Mouse (Mus musculus) C3H10T1/2 (cell line): ENCODE data around the gene Mup3. TPM values are rescaled to one million over a fixed set of nuclear protein-coding genes. Genes with fewer than 3 reads are reported as not detected.

Experiments used
- polyA plus RNA-seq, 2 experiments: library from polyadenylated mRNA; unstranded; fragments of >200 nt; fragmentation: generic; extraction: Trizol; gene quantifications; one replicate each; pipeline ENCODE4 v1.2.1; 2012; ENCODE audit warnings: missing spikeins in 2 of 2

Mup3 gene
- polyA plus RNA-seq, result not detected

GRCm38 (mm10) chr4:62087241-62087640 is at the start of gene Mup3:
Gene Mup3 (minus strand): TSS chr4:62087342.

GRCm38 (mm10) chr4:62054058-62054457 is 33.1 kb downstream of the Mup3 start, which contains the start of gene Mup20:
Gene Mup20 (minus strand): TSS chr4:62054158.

Other genes with a start within 250 kb of the Mup3 start
- not detected for gene Mup20, start 33.2 kb downstream of the Mup3 start, polyA plus RNA-seq
- gene Mup21, start 63.5 kb upstream of the Mup3 start, polyA plus RNA-seq, result not detected
- gene Zfp37, start 143.7 kb upstream of the Mup3 start, polyA plus RNA-seq, result under 1 TPM; 0.02 to 0.42 TPM
- gene Slc31a2, start 175.2 kb upstream of the Mup3 start, polyA plus RNA-seq, result 10 to 100 TPM in 1 of 2 experiments, 1 to 10 TPM in 1; 1.4 to 15.5 TPM